Mouse (Mus musculus): Measurements from ENCODE around the gene S1pr5.
A peak's percentile ranks its signal among the peaks of the same experiment; 100 is the strongest.
"Not testable (repeated sequence)": the region's sequence is repeated elsewhere in the genome, so short reads cannot be mapped to it uniquely, and the experiment has no call there.

Gene S1pr5

GRCm38 (mm10) chr9:21248326-21248725, at the start of gene S1pr5:
S1pr5 (minus strand) TSS chr9:21248443.
- no peak for DNase-seq (ENCODE audit: low spot score in 2 of 2)

- DNase-seq (ENCODE audit: low spot score in 2 of 2), result no peak
These were observed 44.0 kb upstream of the S1pr5 start for GRCm38 (mm10) chr9:21292271-21292670.

GRCm38 (mm10) chr9:21291868-21292267, 43.6 kb upstream of the S1pr5 start:
- DNase-seq (ENCODE audit: low spot score in 2 of 2), result not testable (repeated sequence)

- peak; percentile 100 for DNase-seq (ENCODE audit: low spot score in 2 of 2)
These were observed 43.0 kb upstream of the S1pr5 start, which contains the start of gene Cdkn2d for GRCm38 (mm10) chr9:21291022-21291787. Cdkn2d (minus strand) TSS chr9:21291407.

- DNase-seq (ENCODE audit: low spot score in 2 of 2), result peak in 1 of 2 experiments; percentile 61
These were observed 42.3 kb upstream of the S1pr5 start for GRCm38 (mm10) chr9:21290589-21290988.

DNA sequence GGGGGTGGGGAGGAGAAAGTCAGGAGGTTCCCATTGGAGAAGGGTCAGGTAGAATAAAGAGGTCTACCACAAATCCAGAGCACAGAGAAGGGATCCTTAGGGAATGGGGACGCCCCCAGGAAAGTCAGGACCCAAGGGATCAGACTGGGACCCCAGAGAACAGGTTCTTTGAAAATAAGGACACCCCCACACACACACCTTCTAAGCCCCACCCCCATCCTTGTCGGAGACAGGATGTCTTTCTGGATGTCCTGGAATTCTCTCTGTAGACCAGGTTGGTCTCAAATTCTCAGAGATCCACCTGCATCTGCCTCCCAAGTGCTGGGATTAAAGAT, 41.1 kb upstream of the S1pr5 start:
- no peak for DNase-seq (ENCODE audit: low spot score in 2 of 2)

DNA sequence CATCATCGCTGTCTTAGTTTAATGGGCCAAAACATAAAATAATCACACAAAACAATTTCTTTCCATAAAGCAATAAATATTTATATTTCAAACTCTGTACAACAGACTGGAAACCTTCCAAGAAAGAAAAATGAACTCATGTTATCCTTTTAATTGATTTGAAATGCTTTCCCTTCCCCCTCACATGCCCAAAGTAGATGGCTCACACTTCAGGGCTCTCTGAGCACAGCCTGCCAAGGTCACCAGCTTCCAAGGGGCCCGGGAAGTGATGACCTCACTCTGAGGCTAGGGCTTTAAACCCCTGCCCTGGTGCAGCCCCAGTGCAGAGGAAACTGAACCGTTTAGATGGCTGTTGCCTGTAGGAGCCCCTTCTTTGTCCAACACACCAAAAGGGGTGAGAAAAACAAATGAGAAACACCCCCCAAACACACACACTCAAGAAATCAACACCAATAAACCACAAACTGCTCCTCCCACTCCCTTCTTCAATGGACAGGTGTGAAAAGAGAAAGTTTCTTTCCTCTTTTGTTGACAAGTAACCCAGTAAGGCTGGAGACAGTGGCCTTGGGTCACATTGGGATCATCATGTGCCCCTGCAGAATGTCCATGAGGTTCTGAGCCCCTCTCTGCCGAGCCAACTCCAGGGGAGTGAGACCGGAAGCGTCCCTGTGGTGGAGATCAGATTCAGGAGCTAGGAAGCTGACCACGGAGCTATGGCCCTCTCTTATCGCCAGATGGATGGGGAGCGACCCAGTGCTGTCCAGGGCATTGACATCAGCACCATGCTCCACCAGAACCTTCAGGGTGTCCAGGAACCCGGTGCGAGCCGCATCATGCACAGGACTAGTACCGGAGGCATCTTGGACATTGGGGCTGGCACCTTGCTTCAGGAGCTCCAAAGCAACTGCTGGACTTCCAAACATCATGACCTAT, 40.4 kb upstream of the S1pr5 start:
- no peak for DNase-seq (ENCODE audit: low spot score in 2 of 2)

- DNase-seq (ENCODE audit: low spot score in 2 of 2), result peak; percentile 94 to 96
These were observed 39.5 kb upstream of the S1pr5 start, which contains the start of gene Kri1 for GRCm38 (mm10) chr9:21287571-21288402. Kri1 (minus strand) TSS chr9:21287969.

DNA sequence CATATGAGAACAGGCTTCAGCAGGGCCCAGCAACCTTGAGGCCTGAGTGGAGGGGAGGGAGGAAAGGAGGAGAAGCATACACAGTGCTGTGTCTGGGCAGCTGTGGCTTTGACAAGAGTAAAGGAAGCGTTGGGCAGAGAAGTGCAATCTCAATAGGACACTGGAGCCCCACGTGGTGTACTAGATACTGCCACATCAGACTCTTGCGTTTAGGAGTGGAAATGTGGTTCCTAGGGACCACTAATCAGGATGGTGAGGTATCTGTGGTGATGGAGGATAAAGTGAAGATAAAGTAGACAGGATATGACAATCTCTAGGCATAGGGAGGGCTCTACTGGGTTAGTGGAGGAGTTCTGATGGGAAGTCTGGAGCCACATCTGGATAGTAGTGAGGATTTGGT, 38.5 kb upstream of the S1pr5 start:
- no peak for DNase-seq (ENCODE audit: low spot score in 2 of 2)

GRCm38 (mm10) chr9:21283994-21284393, 35.8 kb upstream of the S1pr5 start:
- no peak for DNase-seq (ENCODE audit: low spot score in 2 of 2)

DNA sequence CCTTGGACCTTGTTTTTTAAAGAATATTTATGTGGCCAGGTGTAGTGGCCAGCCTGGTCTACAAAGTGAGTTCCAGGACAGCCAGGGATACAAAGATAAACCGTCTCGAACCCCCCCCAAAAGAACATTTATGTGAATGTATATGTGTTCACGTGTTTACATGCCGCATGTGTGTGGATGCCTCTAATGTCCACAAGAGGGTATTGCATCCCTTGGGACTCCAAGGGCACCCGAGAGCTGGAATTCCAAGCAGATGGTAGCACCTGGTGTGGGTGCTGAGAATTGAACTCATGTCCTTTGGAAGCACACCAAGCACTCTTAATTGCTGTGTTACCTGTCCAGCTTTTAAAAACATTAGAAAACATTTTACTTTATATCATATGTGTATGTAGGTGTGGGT, 35.3 kb upstream of the S1pr5 start:
- no peak for DNase-seq (ENCODE audit: low spot score in 2 of 2)

DNA sequence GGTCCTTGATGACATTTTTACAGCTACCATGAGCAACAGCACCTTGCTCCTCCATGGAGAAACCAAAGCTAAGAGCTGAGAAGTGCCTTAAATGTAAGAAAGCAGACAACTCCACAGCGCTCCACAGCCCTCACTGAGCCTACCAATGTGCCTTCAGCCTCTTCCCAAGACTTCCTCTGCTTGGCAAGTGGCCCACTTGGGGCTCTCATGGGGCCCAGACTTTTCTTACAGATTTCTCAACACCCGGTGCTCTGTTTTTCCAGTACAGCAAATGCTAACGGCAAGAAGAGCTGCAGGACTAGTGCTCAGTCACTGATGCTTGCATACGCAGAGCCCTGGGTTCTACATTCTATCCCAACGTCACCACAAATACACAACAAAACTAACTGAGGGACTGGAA, 29.5 kb upstream of the S1pr5 start:
- DNase-seq (ENCODE audit: low spot score in 2 of 2), result no peak

DNA sequence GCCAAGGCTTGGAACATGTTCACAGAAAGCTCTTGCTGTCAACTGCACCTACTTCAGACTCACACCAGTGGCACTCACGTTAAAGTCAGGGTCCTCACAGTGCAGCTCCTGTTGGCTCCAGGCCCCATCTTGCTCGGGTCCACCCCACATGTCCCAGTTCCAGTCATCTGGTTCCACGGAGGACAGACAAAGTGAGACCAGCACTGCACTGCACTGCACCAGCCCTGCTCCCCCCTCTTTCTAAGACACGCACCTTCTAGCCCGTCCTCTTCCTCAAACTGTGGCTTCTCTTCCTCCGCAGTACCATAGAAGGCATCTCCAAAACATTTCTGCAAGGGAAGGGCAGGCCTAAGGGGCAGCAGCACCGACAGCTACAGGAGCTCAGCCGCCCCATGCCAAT, 28.1 kb upstream of the S1pr5 start:
- no peak for DNase-seq (ENCODE audit: low spot score in 2 of 2)

- no peak for DNase-seq (ENCODE audit: low spot score in 2 of 2)
These were observed 27.5 kb upstream of the S1pr5 start for GRCm38 (mm10) chr9:21275727-21276126.

DNA sequence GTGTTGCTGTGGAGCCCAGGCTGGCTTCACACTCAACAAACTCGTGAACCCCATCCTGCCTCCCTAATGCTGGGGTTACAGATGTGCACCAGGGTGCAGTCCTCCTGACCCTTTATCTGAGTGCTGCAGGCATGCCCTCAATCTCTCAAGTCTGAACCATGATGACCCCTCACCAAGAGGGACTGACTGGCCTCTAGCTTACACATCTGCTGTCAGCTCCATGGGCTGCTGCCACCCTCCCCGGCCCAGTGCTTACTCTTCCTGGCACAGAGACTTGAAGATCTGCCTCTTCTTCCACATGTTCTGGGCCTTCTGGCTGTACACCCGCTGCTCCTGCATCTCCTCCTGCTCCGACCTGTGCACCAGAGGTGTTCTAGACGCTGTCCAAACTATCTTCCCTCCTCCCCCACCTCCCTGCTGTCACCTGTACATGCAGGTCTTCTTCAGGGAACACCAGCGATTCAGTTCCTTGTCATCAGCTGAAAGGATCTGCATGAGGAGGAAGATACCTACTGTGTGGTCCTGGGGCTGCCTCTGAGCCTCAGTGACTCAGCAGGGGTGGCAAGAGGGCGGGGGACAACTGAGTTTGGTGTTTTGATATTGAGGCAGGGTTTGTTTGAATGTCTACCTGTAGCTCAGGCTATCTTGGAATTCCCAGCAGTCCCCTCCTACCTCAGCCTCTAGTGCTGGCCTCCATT, 26.9 kb upstream of the S1pr5 start:
- no peak for DNase-seq (ENCODE audit: low spot score in 2 of 2)

GRCm38 (mm10) chr9:21274336-21274735, 26.1 kb upstream of the S1pr5 start:
- DNase-seq (ENCODE audit: low spot score in 2 of 2), result no peak

DNA sequence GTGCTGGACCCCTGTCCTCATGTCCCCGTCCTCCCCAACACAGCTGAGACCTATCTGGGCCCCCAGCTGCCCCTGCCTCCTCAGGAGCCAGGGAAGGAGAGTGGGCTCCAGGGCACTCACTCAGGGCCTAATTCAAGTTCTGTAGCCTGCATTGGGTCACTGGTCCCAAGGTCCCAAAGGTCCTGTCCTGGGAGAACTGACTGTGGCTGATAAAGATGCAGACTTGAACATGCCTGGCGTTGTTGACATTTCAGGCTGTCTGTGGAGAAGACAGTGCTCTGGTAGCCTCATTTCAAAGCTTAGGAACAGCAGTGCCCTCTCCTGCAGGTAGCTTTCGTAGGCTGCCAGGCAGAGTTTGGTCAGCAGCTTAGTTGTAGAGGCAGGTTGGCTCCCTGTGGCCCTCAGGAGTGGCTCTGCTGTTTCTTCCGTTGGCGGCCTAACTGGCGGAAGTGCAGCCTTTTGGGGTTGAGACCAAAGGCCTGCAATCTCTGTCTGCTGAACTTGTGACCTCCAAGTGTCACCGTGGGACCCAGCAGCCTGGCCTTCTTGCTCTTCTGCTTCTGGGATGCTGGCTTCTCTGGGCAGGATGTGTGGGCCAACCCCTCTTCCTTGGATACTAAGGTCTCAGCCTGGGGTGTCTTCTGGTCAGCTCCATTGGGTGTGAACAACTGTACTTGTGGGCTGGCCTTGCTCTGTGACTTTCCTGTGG, 25.4 kb upstream of the S1pr5 start:
- DNase-seq (ENCODE audit: low spot score in 2 of 2), result no peak

DNA sequence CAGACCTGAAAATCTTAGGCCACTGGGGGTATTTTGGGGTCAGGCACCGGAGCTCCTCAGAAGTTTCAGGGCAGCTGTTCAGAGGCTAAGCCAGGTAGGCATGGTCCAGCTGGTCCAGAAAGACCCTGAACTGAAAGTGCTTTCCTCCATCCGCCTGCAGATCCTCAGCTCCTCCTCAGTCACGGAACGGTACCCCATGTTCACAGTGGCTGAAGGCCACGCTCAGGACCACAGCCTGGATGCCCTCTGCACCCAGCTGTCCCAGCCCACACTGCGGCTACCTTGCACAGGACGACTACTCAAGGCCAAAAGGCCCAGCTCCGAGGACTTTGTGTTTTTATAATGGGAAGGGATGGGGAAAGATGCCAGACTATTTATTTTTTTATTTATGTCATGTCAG, 24.9 kb upstream of the S1pr5 start:
- no peak for DNase-seq (ENCODE audit: low spot score in 2 of 2)

DNA sequence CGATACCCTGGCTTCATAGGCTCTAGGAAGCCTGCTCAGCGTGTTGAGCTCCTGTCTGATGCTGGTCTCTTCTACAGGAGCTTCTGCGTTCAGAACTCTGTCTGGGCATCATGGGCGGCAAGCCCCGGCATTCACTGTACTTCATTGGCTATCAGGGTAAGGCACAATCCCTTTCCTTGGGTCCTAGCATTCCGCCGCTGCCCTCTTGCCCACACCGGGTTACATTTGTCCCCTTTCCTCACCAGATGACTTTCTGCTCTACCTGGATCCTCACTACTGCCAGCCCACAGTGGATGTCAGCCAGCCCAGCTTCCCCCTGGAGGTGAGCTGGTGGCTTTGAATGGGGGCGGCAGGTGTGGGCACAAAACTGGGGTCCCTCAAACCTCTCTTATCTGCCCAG, 24.1 kb upstream of the S1pr5 start:
- DNase-seq (ENCODE audit: low spot score in 2 of 2), result no peak

DNA sequence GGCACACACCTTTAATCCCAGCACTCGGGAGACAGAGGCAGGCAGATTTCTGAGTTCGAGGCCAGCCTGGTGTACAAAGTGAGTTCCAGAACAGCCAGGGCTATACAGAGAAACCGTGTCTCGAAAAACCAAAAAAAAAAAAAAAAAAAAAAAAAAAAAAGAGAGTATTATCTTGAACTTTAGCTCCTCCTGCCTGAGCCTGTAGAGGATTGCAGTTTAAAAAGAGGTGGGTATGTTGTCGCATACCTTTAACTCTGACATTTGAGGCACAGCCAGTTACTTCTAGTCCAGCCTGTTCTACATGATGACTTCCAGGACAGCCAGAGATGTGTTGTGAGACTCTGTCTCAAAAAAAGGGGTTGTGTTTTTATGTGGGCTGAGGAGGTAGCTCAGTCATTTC, 21.3 kb upstream of the S1pr5 start:
- DNase-seq (ENCODE audit: low spot score in 2 of 2), result not testable (repeated sequence)

- no peak for DNase-seq (ENCODE audit: low spot score in 2 of 2)
These were observed 20.1 kb upstream of the S1pr5 start for GRCm38 (mm10) chr9:21268305-21268704.

All from frontal cortex, postnatal 14 days (tissue).